Mouse (Mus musculus) right cerebral cortex, postnatal 14 days (tissue): Measurements from ENCODE around the gene Pde2a.

Experiments used
- DNase-seq: peaks from one replicate; pipeline ENCODE4 v3.0.0; 2022

Pde2a gene

DNA sequence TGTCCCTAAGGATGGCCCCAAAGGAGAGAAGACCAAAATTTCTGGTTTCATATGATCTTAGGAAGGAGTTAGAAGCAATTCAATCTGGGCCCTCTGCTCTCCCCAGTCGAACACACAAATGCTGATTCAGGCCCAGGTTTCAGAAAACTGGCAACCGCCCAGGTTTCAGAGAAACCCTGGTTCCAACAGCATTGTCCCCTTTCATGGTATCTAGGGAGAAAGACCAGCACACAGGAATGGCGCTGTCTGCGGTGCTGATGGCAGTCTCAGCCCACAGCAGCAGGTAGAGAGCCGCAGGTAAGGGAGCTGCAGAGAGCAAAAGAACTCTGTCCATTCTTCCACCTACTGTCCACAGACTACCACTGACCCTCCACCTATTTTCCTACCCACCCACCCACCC is 55.7 kb downstream of the Pde2a start:
- no peak for DNase-seq

DNA sequence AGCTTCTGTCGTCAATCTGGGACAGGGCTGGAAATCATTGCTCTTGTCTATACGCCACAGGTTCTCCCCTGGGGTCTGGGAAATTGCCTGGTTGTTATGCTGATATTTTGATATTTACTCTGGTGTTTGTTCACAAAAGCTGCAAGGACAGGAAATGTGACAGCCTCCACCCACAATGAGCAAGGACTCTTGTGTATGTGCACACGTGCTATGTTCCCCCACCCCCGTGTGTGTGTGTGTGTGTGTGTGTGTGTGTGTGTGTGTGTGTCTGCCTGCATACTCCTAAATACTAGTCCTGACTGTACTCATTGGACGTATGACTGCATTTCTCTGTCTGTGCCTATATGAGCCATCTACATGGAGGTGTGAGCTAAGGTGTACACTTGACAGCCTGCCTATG is 56.6 kb downstream of the Pde2a start:
- DNase-seq = no peak

DNA sequence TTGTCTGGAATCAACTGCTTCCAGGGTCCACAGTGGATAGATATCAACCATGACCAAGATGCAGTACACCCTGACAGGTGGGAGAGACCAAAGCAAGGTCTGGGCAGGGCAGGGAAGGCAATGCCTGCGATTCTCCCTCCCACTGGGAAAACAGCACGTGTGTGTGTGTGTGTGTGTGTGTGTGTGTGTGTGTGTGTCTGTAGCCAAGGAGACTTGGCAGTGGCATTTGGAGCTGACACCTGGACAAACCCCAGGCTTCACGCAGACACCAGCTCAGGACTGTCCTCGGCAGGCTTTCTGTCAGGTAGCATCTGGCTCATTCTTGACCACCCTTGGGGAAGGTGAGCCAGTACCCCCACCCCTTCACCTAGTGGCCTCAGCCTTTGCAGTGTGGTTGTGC is 58.4 kb downstream of the Pde2a start:
- no peak for DNase-seq

- no peak for DNase-seq
Measured at GRCm38 (mm10) chr7:101480671-101481070, 59.2 kb downstream of the Pde2a start.

DNA sequence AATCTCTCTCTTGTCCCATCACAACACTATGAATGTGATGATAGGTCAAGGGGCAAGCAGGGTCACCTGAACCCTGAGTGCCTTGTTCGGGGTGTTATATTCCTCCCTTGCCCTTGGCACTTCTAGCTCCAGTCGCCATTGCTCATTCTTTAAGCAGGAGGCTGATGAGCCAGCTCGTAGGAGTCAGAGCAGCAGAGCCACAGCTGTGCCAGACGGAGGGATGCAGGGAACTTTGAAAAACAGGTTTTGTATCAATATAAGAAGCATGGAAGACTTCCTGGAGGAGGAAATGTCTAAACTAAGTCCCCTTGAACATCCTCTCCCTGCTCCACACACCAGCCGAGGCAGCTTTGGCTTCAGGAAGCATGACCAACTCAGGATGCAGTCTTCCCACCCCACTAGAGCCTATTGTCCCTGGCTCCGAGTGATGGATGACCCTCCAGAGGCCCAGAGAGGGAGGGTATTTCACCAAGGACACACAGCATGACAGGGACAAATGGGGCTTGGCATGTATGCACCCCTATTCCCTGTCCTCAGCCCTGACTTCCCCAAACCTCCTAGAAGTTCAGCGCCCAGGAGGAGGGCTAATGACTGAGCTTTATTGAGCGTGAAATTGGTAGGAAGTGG is 60.5 kb downstream of the Pde2a start:
- no peak for DNase-seq

GRCm38 (mm10) chr7:101482499-101483081 is 61.1 kb downstream of the Pde2a start:
- no peak for DNase-seq

GRCm38 (mm10) chr7:101483498-101484115 is 62.1 kb downstream of the Pde2a start:
- no peak for DNase-seq

GRCm38 (mm10) chr7:101487102-101487501 is 65.6 kb downstream of the Pde2a start:
- no peak for DNase-seq

DNA sequence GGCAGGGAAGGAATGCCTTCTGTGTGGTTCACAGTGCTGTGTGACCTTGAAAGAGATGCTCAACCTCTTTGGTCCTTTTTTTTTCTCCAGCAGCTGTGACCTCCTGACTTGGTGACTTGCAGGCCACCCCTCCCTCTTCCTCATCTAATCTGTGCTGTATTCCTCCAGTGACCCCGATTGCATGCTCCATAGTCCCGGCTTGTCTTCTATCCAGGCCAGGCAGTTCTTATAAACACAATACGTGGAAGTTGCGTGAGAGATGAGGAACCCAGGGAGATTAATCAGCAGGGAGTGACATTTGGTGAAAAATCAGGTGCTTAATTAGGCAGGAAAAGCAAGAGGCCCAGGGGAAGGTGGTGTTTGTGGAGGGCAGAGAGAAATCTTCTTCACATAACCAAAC is 69.5 kb downstream of the Pde2a start:
- DNase-seq = no peak

- no peak for DNase-seq
Measured at GRCm38 (mm10) chr7:101498385-101498784, 76.9 kb downstream of the Pde2a start.

DNA sequence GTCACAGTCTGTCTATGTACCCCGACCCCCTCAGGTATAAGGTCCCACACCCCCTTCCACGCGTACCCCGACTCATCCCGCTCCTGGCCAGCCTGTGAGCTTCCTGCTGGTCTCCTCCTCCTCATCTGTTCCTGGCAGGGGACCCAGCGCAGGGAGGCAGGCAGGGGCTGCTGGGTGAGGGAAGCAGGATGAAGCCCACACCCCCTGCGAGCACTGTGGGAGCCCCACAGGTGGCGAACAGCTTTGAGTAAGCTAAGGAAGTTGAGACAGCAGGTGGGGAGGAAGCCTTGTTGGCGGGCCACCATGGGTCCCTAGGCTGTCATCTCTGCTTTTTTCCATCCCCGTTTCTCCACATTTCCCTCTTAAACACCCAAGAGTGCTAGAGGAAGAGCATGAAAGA is 77.8 kb downstream of the Pde2a start:
- DNase-seq = no peak

GRCm38 (mm10) chr7:101499701-101500100 is 78.2 kb downstream of the Pde2a start:
- no peak for DNase-seq

GRCm38 (mm10) chr7:101501236-101501635 is 79.7 kb downstream of the Pde2a start:
- no peak for DNase-seq

DNA sequence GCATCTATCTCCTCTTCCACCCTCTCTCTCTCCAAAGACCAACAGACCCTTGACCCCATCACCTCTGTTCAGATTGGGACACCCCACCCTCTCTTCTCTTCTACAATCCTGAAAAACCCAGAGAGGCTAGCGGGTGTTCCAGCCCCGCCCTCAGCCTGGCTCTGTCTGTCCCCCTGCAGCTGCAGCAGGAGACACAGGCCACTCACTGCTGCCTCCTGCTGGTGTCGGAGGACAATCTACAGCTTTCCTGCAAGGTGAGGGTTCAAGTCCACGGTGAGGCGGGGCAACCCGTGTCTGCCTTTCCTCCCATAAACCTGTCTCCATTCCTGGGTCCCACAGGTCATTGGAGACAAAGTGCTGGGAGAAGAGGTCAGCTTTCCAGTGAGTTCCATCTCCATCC is 80.2 kb downstream of the Pde2a start:
- no peak for DNase-seq

- no peak for DNase-seq
Measured at GRCm38 (mm10) chr7:101503351-101503750, 81.9 kb downstream of the Pde2a start.

- DNase-seq = no peak
Measured at GRCm38 (mm10) chr7:101503803-101504202, 82.3 kb downstream of the Pde2a start.

DNA sequence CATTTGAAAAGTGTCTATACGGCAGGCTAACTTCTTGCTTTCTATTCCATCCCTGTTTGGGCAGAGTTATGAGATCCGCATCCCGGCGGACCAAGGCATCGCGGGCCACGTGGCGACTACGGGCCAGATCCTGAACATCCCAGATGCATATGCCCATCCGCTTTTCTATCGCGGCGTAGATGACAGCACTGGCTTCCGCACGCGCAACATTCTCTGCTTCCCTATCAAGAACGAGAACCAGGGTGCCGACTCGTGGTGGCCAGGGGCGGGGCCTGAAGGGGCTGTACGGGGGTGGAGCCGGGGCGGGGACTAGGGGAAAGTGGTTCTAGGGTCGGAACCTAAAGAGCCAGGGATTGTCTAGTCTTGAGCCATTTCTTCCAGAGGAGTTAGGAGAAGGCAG is 83.0 kb downstream of the Pde2a start:
- DNase-seq = no peak

GRCm38 (mm10) chr7:101509212-101509611 is 87.7 kb downstream of the Pde2a start:
- no peak for DNase-seq

DNA sequence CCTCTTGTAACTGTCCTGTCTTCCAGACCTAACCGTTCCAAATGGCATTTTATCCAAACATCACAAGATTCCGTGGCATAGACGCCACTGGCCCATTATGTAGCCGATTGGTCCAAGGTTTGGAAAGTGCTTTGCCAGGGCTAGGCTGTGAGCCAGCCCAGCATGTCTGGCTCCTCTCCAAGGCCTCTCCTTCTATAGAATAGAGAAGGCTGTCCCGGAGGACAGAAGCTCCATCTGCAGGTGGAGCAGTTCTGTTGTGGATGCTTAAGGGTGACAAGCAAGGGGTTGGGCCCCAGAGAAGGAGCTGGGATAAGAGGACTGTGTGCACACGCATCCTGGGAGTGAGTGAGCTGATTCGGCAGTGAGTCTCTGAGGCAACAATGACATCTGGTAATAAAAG is 92.2 kb downstream of the Pde2a start:
- peak; percentile 60 for DNase-seq

- DNase-seq = no peak
Measured at GRCm38 (mm10) chr7:101514768-101515167, 93.3 kb downstream of the Pde2a start.

DNA sequence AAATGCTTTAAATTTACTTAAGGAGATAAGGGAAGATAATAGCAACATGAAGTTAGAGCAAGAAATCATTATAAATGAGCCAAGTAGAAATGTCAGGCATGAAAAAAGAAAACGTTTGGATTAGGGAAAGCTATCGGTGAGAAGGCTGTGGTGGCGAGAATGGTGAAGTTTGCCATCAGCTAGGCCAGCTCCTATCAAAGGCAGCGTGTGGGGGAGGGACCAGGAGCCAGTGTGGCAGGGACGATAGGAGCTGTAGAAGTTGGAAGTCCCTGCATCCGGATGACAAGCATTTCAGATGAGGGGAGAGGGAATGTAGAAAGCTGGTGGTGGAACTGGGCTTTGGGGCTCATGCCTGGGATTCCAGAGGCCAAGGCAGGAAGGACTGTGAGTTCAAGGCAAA is 93.8 kb downstream of the Pde2a start:
- no peak for DNase-seq

DNA sequence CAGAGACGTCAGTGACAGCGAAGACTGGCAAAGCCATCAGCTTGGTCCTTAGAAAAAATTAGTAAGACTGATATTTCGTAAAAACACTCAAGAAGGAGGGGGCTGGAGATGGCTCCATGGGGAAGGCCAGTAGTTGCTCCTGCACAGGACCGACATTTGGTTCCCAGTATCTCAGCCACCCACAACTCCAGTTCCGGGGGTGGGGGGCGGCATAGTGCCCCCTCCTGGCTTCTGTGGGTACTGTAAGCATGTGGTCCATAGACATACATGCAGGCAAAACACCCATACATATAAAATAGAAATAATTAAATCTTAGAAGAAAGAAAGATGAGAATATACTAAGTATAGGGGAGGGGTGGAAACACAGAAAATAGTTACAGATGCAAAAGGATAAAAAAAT is 95.0 kb downstream of the Pde2a start:
- no peak for DNase-seq

GRCm38 (mm10) chr7:101521696-101522095 is 100.2 kb downstream of the Pde2a start:
- no peak for DNase-seq

DNA sequence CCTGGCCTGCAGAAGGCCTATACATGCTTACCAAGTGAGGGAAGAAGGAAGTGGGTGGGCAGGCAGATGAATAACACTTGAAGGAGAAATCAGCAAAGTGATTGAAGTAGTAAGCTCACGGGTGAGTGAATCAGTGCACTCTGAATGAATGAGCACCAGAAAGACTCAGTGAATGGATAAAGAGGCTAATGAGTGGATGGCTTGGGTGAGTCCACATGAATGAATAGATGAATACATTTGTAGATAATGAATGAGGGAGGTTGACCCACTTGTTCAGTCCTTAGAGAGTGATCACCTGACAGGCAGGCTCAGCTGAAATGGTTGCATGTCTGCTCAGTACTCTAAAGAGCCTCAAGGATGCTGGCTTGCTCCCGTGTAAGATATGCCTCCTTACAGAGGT is 101.7 kb downstream of the Pde2a start:
- DNase-seq = no peak

GRCm38 (mm10) chr7:101526484-101526883 is 105.0 kb downstream of the Pde2a start:
- DNase-seq = no peak
